Mouse (Mus musculus) intestine, postnatal 0 days (tissue): Measurements from ENCODE around the gene Lactb. TPM values are rescaled to one million over a fixed set of nuclear protein-coding genes. Genes with fewer than 3 reads are reported as not detected.
A peak's percentile ranks its signal among the peaks of the same experiment; 100 is the strongest.

Source experiments
- ATAC-seq: fragments of 200-750 bp; cut with Nextera tagmentation; 2 replicates; pipeline ENCODE4 v1.8.0; 2017; ENCODE audit warnings: mild to moderate bottlenecking, moderate TSS enrichment, moderate library complexity
- H3K27ac ChIP-seq: fragments of 300-500 bp; sonication (generic); 2 replicates; pipeline ENCODE4 v1.5.1; 2014; ENCODE audit warnings: mild to moderate bottlenecking, low read depth, low read length, moderate library complexity
- H3K27me3 ChIP-seq: fragments of 300-500 bp; sonication (generic); replicated peaks from 2 replicates; pipeline ENCODE4 v1.6.1; 2014; ENCODE audit warnings: low read length, mixed read lengths; ENCODE audit not compliant: control insufficient read depth, insufficient read depth
- H3K36me3 ChIP-seq: fragments of 300-500 bp; sonication (generic); 2 replicates; pipeline ENCODE4 v1.6.1; 2014; ENCODE audit warnings: mild to moderate bottlenecking, moderate library complexity; ENCODE audit not compliant: control insufficient read depth, insufficient read depth
- H3K4me1 ChIP-seq: fragments of 300-500 bp; sonication (generic); replicated peaks from 2 replicates; pipeline ENCODE4 v1.6.1; 2014; ENCODE audit warnings: antibody characterized with exemption, low read length, mixed read lengths; ENCODE audit not compliant: control insufficient read depth, insufficient read depth
- H3K4me2 ChIP-seq: fragments of 300-500 bp; sonication (generic); replicated peaks from 2 replicates; pipeline ENCODE4 v1.6.1; 2014; ENCODE audit warnings: low read depth, mild to moderate bottlenecking, moderate library complexity
- H3K4me3 ChIP-seq: fragments of 300-500 bp; sonication (generic); 2 replicates; pipeline ENCODE4 v1.5.1; 2014; ENCODE audit warnings: low read depth, low read length
- H3K9ac ChIP-seq: fragments of 300-500 bp; sonication (generic); 2 replicates; pipeline ENCODE4 v1.6.1; 2014; ENCODE audit warnings: mild to moderate bottlenecking, low read depth, low read length
- H3K9me3 ChIP-seq: fragments of 300-500 bp; sonication (generic); 2 replicates; pipeline ENCODE4 v1.6.1; 2016; ENCODE audit warnings: mixed run types; ENCODE audit not compliant: control insufficient read depth
- CTCF ChIP-seq: sonication (generic); IDR thresholded peaks from 2 replicates; pipeline ENCODE4 v1.5.1; 2016; ENCODE audit warnings: low read depth, mild to moderate bottlenecking, control low read depth, antibody characterized with exemption, moderate library complexity
- WGBS: fragments of 180-500 bp; shearing (Covaris S2); extraction: QIAGEN DNeasy Blood & Tissue Kit; methylation state at CpG from one replicate; pipeline ENCODE4 v1.1.7; 2014; 5-methylcytosine and 5-hydroxymethylcytosine counted together
- polyA plus RNA-seq: library from polyadenylated mRNA; unstranded; fragments of >200 nt; fragmentation: Nextera tagmentation; extraction: Ambion mirVana; gene quantifications from 2 replicates; pipeline ENCODE4 v1.2.1, GENCODE M21; 2015

Gene Lactb
- polyA plus RNA-seq, 1 experiment from 2014 or later: 14.9 TPM

GRCm38 (mm10) chr9:66952321-66952720 lies 23.0 kb downstream of the Lactb start:
- ATAC-seq: no peak
- H3K9me3 ChIP-seq: no peaks in the 10 kb centered on the region
- H3K27me3 ChIP-seq: no peaks in the 10 kb centered on the region
- H3K4me3 ChIP-seq: no peak overlapping the region
- WGBS: 84% methylated on average over 8 of the region's 8 CpGs
- TF ChIP-seq CTCF: no peak
- H3K4me2 ChIP-seq: no peak overlapping the region
- H3K27ac ChIP-seq: no peak overlapping the region
- H3K36me3 ChIP-seq: peaks cover 11% of the 10 kb centered on the region
- no peaks in the 10 kb centered on the region for H3K4me1 ChIP-seq
- no peak overlapping the region for H3K9ac ChIP-seq

DNA sequence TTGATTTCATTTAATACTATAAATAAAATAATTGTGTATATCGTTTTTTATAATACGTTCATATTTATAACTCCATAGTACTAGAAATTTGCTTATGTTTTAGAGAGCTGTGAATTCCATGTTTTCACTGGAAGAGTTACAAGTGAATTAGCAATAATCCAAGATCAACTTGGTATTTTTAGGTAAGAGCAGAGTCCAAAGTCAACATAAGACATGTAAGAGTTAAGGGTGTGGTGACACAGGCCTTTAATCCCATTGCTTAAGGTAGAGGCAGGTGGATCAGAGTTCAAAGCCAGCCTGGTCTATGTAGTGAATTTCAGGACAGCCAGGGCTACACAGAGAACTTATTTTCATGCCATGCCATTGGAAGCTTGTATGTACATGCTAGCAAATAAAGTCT lies 26.7 kb downstream of the Lactb start:
- H3K4me3 ChIP-seq: no peak overlapping the region
- 95% methylated on average over 2 of the region's 2 CpGs for WGBS
- no peak overlapping the region for H3K9ac ChIP-seq
- no peak for ATAC-seq
- no peak for TF ChIP-seq CTCF
- peaks cover 6% of the 10 kb centered on the region; the same call in 1 of the 2 replicates for H3K36me3 ChIP-seq
- no peak overlapping the region for H3K27ac ChIP-seq
- H3K4me1 ChIP-seq: no peaks in the 10 kb centered on the region
- no peak overlapping the region for H3K4me2 ChIP-seq
- no peaks in the 10 kb centered on the region for H3K27me3 ChIP-seq
- no peaks in the 10 kb centered on the region for H3K9me3 ChIP-seq

GRCm38 (mm10) chr9:66945647-66946641 lies 29.3 kb downstream of the Lactb start, which contains the start of gene Rps27l:
TSS of gene Rps27l (plus strand) at chr9:66946086.
- Histone ChIP-seq H3K27me3 (no peaks in the 10 kb centered on the region), H3K27ac (peak within 1 kb of the TSS; percentile 94), H3K36me3 (peaks cover 6% of the 10 kb centered on the region; the same call in 1 of the 2 replicates), H3K4me2 (peak within 1 kb of the TSS; percentile 79), H3K9ac (peak within 1 kb of the TSS; percentile 92), H3K4me1 (0 out of 2 replicates have a peak, but pooled peaks cover 8% of the 10 kb centered on the region), H3K4me3 (peak within 1 kb of the TSS; percentile 92), H3K9me3 (no peaks in the 10 kb centered on the region)
- no peak for TF ChIP-seq CTCF
- ATAC-seq: peak; percentile 97
- under 1% methylated on average over 77 of the region's 77 CpGs for WGBS

- ATAC-seq: no peak
- Histone ChIP-seq H3K9ac (peak overlapping the region; percentile 92), H3K36me3 (peaks cover 6% of the 10 kb centered on the region; the same call in 1 of the 2 replicates), H3K27me3 (no peaks in the 10 kb centered on the region), H3K9me3 (no peaks in the 10 kb centered on the region), H3K4me2 (peak overlapping the region; percentile 79), H3K4me1 (0 out of 2 replicates have a peak, but pooled peaks cover 8% of the 10 kb centered on the region), H3K27ac (peak overlapping the region; percentile 94), H3K4me3 (peak overlapping the region; percentile 92)
- WGBS: 18% methylated on average over 4 of the region's 4 CpGs
- TF ChIP-seq CTCF: no peak
Measured at GRCm38 (mm10) chr9:66945161-66945560, 30.1 kb downstream of the Lactb start.

DNA sequence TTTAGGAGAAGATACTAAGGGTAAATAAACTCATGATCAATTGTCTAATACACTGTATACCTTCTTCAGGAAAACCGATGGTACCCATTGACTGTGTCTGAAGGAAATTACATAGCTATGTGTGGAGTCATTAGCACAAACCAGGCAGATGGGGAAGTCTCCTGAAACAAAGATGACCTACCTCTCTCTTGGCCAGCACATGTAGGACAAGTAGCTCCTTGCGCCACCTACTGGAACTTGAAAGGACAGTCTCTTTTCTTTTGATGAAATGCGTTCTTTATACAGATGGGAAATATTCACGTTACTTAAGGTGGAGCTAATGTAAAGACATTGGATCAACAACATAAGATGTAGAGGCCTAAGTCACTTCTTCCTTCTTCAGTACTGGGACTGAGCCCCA lies 36.4 kb downstream of the Lactb start:
- H3K27me3 ChIP-seq: no peaks in the 10 kb centered on the region
- no peak for ATAC-seq
- no peak overlapping the region for H3K27ac ChIP-seq
- 0 out of 2 replicates have a peak, but pooled peaks cover 8% of the 10 kb centered on the region for H3K4me1 ChIP-seq
- H3K36me3 ChIP-seq: no peaks in the 10 kb centered on the region
- TF ChIP-seq CTCF: peak; percentile 91
- H3K4me2 ChIP-seq: no peak overlapping the region
- H3K9me3 ChIP-seq: no peaks in the 10 kb centered on the region
- no peak overlapping the region for H3K4me3 ChIP-seq
- 6% methylated on average over 4 of the region's 4 CpGs for WGBS
- no peak overlapping the region for H3K9ac ChIP-seq

GRCm38 (mm10) chr9:66937507-66937906 lies 37.8 kb downstream of the Lactb start:
- no peaks in the 10 kb centered on the region for H3K9me3 ChIP-seq
- no peak overlapping the region for H3K9ac ChIP-seq
- no peak for ATAC-seq
- WGBS: 63% methylated on average over 8 of the region's 8 CpGs
- TF ChIP-seq CTCF: no peak
- H3K27ac ChIP-seq: no peak overlapping the region
- H3K4me3 ChIP-seq: no peak overlapping the region
- 0 out of 2 replicates have a peak, but pooled peaks cover 4% of the 10 kb centered on the region for H3K4me1 ChIP-seq
- no peaks in the 10 kb centered on the region for H3K36me3 ChIP-seq
- no peaks in the 10 kb centered on the region for H3K27me3 ChIP-seq
- H3K4me2 ChIP-seq: no peak overlapping the region
